Mouse (Mus musculus): Measurements from ENCODE around the gene Dnah6. TPM values are rescaled to one million over a fixed set of nuclear protein-coding genes. Genes with fewer than 3 reads are reported as not detected.

Gene Dnah6
- under 1 TPM; 0.06 to 0.12 TPM for total RNA-seq (2023)

DNA sequence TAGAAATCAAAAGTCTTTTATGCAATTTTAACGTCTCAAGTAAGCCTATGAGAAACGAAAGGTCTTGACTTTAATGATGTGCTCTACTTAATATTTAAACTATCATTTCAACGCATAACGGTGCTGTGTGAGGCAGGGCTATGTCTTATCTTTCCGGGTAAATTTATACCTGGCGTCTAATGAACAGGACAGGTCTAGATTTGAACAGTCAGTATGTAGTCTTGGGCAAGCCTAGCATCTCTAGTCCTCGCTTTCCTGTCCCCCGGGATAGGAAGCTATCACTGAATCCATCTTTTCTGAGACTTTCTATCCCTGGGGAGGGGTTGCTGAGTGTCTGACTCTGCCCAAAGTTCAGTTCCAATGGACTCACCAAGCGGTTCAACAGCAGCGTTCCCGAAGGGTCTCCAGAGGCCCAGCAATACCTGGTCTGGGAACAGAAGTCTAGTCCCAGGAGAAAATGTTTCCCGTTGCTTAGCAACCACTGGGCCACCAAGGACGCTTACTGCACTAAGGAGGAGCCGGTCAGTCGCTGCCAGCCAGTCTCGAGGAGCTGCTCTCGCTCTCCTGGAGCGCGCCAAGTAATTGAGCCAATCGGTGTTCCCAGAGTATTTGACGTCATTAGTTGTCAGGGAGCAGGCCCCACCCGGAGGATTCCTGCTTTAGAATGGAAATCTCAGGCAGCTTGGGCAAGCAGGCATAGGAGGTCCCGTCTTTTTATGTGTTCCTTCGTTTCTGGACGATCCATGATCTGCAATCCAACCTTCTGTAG lies at the start of gene Dnah6:
TSS of gene Dnah6 (minus strand) at position 463 of the 769 bp plus-strand sequence.

DNA sequence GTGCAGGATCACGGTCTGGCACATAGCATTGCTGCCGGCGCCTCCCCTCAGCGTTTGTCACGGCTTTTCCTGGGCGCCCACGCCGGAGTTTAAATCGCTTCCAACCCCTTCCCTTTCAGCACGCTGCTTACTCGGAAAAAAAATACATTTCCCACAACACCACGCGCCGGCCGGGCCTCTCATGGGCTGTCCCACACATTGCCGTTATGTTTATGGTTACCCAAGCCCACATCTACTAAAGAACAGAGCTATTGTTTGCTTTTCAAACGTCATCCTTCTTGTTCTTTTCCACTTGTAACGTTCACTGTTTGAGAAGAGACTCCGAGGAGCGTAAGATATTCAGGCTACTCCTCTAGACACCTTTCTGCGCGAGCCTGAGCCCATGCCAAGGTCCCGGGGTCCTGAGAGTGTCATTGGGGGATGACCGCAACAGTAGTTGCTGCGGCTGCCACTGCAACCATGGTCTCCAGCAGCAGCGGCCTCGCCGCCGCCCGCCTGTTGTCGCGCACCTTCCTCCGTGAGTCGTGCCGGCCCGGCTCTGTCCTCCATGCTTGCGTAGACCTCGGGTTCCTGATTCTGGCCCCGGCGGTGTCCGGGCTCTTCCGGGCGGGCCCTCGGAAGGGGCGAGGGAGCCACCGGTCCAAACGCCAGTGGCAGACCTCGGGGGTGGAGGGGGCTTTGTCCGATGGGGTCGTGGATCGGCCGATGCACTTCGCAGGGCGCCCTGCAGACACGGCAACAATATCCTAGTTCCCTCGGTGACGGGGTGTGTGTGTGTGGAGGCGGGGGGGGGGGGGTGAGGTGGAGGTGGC lies 27.0 kb upstream of the Dnah6 start, which contains the start of gene Suclg1:
TSS of gene Suclg1 (plus strand) at position 146 of the 812 bp plus-strand sequence.

Other genes with a start within 250 kb of the Dnah6 start
- 10 to 100 TPM; 57.2 to 57.8 TPM for gene Suclg1, start 26.7 kb upstream of the Dnah6 start, total RNA-seq (2023)
- gene 4931417E11Rik, start 248.0 kb upstream of the Dnah6 start, total RNA-seq (2023): not detected